Mouse (Mus musculus): Measurements from ENCODE around the gene Casq1. TPM values are rescaled to one million over a fixed set of nuclear protein-coding genes. Genes with fewer than 3 reads are reported as not detected.
"Not testable (repeated sequence)": the region's sequence is repeated elsewhere in the genome, so short reads cannot be mapped to it uniquely, and the experiment has no call there.

Gene Casq1
- total RNA-seq (2021) = 10 to 100 TPM; 15.7 to 51.9 TPM
- long read RNA-seq, experiment 1, transcript Casq1-201 (11 exons, 1,847 nt) = major isoform, 41 of 43 reads
- long read RNA-seq, experiment 1, partial matches to known transcripts = 1 of 43 reads
- long read RNA-seq, experiment 1, other reads (novel, unspliced or antisense) = 1 of 43 reads
- long read RNA-seq, experiment 2, transcript Casq1-201 (11 exons, 1,847 nt) = major isoform, 36 of 38 reads
- long read RNA-seq, experiment 2, partial matches to known transcripts = 1 of 38 reads
- long read RNA-seq, experiment 2, other reads (novel, unspliced or antisense) = 0 of 38 reads

DNA sequence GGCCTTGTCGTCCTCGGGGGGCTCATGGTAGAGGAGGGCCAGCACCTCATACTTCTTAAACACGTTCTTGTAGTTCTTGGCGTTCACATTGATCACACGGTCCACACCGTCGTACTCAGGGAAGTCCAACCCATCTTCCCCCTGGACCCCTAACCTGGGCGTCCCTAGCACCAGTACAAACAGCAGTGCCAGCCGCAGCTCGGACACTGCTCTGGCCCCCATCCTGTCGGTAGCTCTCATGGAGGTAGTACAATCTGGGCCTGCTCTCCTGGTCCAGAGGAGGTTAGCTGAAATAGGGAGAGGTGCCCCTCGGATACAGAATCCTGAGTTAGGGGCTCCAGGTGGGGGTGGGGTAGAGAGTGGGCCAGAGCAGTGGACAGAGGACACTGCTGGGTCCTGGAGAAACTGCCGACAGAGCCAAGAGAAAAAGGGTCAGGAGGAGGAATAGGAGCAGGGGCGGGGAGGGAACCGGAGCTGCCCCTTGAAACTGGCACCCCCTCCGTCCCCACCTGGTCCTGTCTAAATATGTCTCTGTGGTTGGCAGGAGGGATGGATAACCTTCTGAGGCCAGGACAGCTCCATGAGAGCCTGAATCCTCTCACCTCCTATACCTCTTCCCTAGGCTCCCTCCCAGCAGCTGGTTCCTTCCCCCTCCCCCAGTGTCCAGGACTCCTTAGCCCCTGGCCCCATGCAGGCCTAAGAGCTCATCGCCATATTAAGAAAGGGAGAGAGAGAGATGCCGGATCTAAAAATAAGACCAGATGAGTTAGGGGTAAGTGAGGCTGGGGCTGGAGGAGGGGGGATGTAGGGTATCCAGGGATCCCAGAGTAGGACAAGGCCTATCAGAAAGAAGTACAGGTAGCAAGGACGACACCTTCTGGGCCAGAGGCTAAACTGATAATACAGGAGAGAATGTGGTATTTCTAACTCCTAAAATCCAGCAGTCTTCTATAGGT, at the start of gene Casq1:
Gene Casq1 (minus strand): TSS at position 418 of the 956 bp plus-strand sequence.
- no peak for DNase-seq (ENCODE audit: low spot score in 2 of 2)

- no peak for DNase-seq (ENCODE audit: low spot score in 2 of 2)
Observed at GRCm38 (mm10) chr1:172261477-172262078, 41.9 kb upstream of the Casq1 start, which contains the start of gene Igsf8. Gene Igsf8 (plus strand): TSS chr1:172261641.

- DNase-seq (ENCODE audit: low spot score in 2 of 2) = no peak
Observed at GRCm38 (mm10) chr1:172258314-172258713, 38.6 kb upstream of the Casq1 start, which contains the start of gene Atp1a4. Gene Atp1a4 (minus strand): TSS chr1:172258414.

DNA sequence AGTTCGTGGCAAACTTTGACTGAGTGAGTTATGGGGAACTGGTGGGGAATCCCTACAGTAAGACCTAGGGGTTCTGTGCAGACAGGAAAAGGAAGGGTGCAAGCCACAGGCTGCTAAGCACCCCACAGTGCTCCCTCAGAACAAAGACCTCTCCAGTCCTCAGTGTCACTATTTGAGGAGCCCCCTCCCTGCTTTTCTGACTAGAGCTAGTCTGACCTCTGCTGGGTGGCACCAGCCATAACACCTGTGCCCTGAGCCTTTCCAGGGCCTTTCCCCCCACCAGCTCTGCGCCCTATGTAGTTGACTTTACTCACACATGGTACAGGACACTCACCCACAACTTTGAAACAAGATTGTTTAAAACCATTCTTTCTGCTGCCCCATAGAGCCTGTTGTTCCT, 28.0 kb upstream of the Casq1 start:
- DNase-seq (ENCODE audit: low spot score in 2 of 2) = no peak

GRCm38 (mm10) chr1:172247216-172247615, 27.5 kb upstream of the Casq1 start:
- no peak for DNase-seq (ENCODE audit: low spot score in 2 of 2)

- DNase-seq (ENCODE audit: low spot score in 2 of 2) = not testable (repeated sequence)
Observed at GRCm38 (mm10) chr1:172244645-172245044, 25.0 kb upstream of the Casq1 start.

GRCm38 (mm10) chr1:172243547-172244205, 24.0 kb upstream of the Casq1 start:
- DNase-seq (ENCODE audit: low spot score in 2 of 2) = no peak

DNA sequence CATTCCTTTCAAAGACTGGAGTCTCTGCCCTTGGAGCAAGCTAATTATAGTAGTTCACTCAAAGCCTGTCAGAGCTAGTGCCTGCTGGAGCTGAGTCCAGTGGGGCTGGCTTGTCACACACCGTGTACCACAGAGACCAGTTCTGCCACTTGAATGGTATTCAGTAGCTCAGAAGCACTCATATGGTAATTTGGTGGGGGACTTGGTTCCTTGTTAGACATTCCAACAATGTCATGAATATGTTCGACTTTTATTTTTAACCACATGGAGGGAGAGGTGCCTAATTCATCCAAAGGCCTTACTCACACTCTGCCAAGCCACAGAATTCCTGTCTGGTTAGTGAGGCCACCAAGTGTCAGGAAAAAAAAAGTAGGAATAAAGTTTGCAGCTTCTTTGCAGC, 22.7 kb upstream of the Casq1 start:
- DNase-seq (ENCODE audit: low spot score in 2 of 2) = no peak

- no peak for DNase-seq (ENCODE audit: low spot score in 2 of 2)
Observed at GRCm38 (mm10) chr1:172240945-172241708, 21.5 kb upstream of the Casq1 start.

GRCm38 (mm10) chr1:172229215-172229614, 9.5 kb upstream of the Casq1 start:
- DNase-seq (ENCODE audit: low spot score in 2 of 2) = no peak

DNA sequence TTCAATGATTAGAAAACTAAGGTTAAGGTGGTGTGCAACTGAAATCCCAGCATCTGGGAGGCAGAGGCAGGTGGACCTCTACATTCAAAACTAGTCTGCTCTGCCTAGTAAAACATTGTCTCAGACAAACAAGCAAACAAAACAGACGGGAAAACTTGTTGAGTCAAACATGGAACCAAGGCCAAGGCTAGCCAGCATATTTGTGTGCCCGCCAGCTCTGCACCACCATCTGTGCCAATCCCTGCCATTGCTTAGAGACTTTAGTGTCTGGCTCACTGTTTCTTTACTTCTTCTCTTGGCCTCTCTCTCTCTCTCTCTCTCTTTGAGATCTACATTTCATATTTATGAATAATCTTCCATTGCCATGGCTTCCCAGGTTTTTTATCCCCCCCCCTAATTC, 8.5 kb upstream of the Casq1 start:
- DNase-seq (ENCODE audit: low spot score in 2 of 2) = no peak

GRCm38 (mm10) chr1:172221297-172222063, 1.8 kb upstream of the Casq1 start:
- no peak for DNase-seq (ENCODE audit: low spot score in 2 of 2)

DNA sequence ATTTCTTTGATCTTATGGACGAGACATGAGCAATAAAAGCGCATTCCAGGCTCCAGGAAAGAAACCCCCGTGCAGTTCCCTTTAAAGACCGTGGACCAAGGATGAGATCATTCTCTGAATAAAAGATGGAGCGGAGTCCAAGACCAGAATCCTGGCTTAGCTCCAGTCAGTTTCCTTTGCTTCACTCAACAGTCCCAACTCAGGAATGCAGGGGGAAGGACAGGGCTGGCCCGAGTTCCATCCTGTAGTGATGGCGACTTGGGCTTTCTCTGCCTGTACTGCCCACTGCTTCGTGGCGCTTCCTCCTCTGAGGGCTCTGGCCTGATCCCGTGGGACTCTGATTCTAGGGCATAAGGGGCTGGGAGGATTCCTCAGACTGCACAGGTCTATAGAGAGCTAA, 746 bp upstream of the Casq1 start:
- no peak for DNase-seq (ENCODE audit: low spot score in 2 of 2)

- DNase-seq (ENCODE audit: low spot score in 2 of 2) = no peak
Observed at GRCm38 (mm10) chr1:172218164-172218910, 1.3 kb downstream of the Casq1 start.

GRCm38 (mm10) chr1:172217148-172217547, 2.5 kb downstream of the Casq1 start:
- DNase-seq (ENCODE audit: low spot score in 2 of 2) = peak; percentile 91 to 93

DNA sequence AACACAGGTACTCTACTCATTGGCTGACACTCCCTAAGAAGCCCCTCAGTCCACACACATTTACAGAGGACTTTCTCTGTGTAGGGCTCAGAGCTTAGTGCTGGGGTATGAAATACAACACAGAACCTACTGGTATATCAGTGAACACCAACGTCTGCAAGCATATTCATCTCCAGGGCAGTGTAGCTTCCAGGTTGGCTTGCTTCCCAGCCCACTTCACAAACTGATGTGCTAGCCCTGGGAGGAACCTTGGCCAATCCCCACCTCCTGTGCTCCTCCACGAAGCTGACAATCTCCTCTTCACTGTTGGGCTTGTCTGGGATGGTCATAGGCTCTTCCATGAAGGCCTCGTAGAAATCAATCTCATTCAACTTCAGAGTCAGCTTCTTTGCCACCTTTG, 4.9 kb downstream of the Casq1 start:
- no peak for DNase-seq (ENCODE audit: low spot score in 2 of 2)

DNA sequence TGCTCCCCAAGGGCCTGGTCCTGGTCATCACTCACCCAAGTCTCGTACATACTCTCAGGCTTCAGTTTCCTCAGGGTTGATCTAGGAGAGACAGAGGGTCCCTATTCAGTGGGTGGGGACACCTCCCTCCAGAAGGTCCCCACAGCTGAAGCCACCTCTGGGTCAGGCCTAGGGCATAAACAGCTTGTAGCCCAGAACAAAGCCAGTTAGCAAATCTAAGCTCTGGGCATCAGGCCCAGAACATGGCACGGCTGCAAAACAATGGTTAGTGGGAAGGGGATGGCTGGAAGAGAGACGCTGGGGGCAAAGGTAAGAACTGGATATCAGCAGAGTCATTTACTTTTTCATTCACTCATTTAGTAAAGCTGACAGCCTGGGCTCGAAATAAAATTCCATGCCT, 5.9 kb downstream of the Casq1 start:
- no peak for DNase-seq (ENCODE audit: low spot score in 2 of 2)

GRCm38 (mm10) chr1:172212776-172213175, 6.9 kb downstream of the Casq1 start:
- no peak for DNase-seq (ENCODE audit: low spot score in 2 of 2)

DNA sequence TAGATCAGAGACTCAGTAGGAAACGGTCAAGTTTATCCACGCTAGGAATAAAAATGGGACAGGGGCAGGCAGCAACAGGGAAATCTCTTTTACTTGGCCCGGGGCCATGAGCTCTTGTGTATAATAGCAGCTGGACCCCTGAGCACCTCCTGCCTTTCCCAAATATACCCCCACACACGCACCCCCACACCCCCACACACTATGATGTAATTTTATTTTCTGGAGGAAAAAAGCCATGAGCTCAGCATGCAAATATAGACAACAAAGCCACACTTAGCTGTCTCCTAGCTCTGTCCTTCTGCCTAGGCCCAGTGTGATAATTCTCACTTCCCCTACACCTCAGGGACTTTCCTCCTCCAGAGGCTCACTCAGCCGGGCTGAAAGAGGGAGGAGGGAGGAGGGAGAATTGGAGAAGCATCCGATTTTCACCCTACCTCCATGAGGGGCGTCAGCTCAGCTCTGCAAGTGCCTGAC, 12.5 kb downstream of the Casq1 start:
- no peak for DNase-seq (ENCODE audit: low spot score in 2 of 2)

Measured in adrenal gland, postnatal 4 days (tissue).